Mouse (Mus musculus): Measurements from ENCODE around the gene Hdac7. TPM values are rescaled to one million over a fixed set of nuclear protein-coding genes. Genes with fewer than 3 reads are reported as not detected.
A peak's percentile ranks its signal among the peaks of the same experiment; 100 is the strongest.

Hdac7 gene
- total and polyA plus RNA-seq, 2 experiments from 2014 or later = 24.2 to 29.2 TPM

DNA sequence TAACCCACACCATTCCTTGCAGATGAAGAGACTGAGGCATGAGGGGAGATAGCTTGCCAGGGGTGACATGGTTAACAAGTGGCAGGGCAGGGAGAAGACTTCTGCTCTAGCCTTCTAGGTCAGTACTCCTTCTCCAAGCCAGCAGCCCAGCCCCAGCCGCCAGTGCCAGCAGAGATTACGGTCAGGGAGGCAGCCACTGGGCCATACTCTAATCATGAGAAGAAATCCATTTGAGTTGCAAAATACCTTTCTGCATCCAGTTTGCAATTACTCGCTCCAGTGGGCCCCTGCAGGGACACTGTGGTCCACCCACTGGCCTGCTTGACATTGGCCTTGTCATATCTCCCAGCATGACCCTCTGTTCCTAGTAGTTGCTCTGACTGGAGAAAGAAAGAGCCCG is 5.9 kb downstream of the Hdac7 start:
- H3K4me1 ChIP-seq (ENCODE audit: insufficient read depth, low read length) = no peaks in the 10 kb centered on the region; the same call in 1 of the 2 replicates

GRCm38 (mm10) chr15:97837491-97838061 is 6.7 kb downstream of the Hdac7 start:
- H3K4me2 ChIP-seq (ENCODE audit: low read depth, low read length, poor library complexity, severe bottlenecking) = no peak overlapping the region
- H3K9me3 ChIP-seq (ENCODE audit: low read length) = no peaks in the 10 kb centered on the region
- no peak overlapping the region for H3K4me3 ChIP-seq (ENCODE audit: low read depth, low read length)
- no peaks in the 10 kb centered on the region for H3K27me3 ChIP-seq (ENCODE audit: insufficient read depth, low read length)
- H3K36me3 ChIP-seq (ENCODE audit: insufficient read depth, low read length) = no peaks in the 10 kb centered on the region
- H3K9ac ChIP-seq (replicated peaks; ENCODE audit: low read length, poor library complexity, severe bottlenecking) = no peak overlapping the region
- H3K4me1 ChIP-seq (ENCODE audit: insufficient read depth, low read length) = peaks cover 4% of the 10 kb centered on the region; the same call in 1 of the 2 replicates
- peak; percentile 66 for DNase-seq (ENCODE audit: low spot score)
- WGBS = 25% methylated on average over 8 of the region's 8 CpGs
- ATAC-seq (ENCODE audit: low FRiP score) = peak; percentile 34; the same call in 1 of the 2 replicates
- no peak overlapping the region for H3K27ac ChIP-seq (ENCODE audit: low read depth, low read length)
- no peak for TF ChIP-seq CTCF (IDR thresholded peaks at IDR 0.05)

More for the DNA sequence above, 5.9 kb downstream of the Hdac7 start:
- WGBS = 81% methylated on average over 4 of the region's 4 CpGs
- DNase-seq (ENCODE audit: low spot score) = peak; percentile 69
- Histone ChIP-seq H3K4me3 (ENCODE audit: low read depth, low read length) (no peak overlapping the region), H3K4me2 (ENCODE audit: low read depth, low read length, poor library complexity, severe bottlenecking) (no peak overlapping the region), H3K27me3 (ENCODE audit: insufficient read depth, low read length) (no peaks in the 10 kb centered on the region), H3K27ac (ENCODE audit: low read depth, low read length) (no peak overlapping the region), H3K36me3 (ENCODE audit: insufficient read depth, low read length) (no peaks in the 10 kb centered on the region), H3K9me3 (ENCODE audit: low read length) (no peaks in the 10 kb centered on the region), H3K9ac (replicated peaks; ENCODE audit: low read length, poor library complexity, severe bottlenecking) (no peak overlapping the region)
- no peak for TF ChIP-seq CTCF (IDR thresholded peaks at IDR 0.05)
- no peak for ATAC-seq (ENCODE audit: low FRiP score)

DNA sequence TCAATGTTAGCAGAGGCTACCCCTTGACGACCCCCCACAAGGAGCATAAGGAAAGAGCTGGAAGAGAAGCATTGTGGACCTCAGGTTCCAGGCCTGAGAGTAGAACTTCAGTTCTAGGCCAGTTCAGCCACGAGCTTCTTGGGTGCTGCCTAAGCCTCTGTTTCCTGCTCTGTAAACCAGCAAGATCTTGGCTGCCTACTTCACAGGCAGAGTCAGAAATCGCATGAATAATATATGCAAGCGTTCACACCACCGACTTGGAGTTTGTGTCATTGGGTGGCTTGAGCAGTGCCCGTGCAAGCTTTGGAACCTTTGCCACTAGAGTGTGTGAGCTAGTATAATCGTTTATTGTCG is 7.4 kb downstream of the Hdac7 start:
- no peak overlapping the region for H3K9ac ChIP-seq (replicated peaks; ENCODE audit: low read length, poor library complexity, severe bottlenecking)
- DNase-seq (ENCODE audit: low spot score) (no peak), ATAC-seq (ENCODE audit: low FRiP score) (no peak)
- no peak overlapping the region for H3K27ac ChIP-seq (ENCODE audit: low read depth, low read length)
- no peak overlapping the region for H3K4me2 ChIP-seq (ENCODE audit: low read depth, low read length, poor library complexity, severe bottlenecking)
- no peak overlapping the region for H3K4me3 ChIP-seq (ENCODE audit: low read depth, low read length)
- 61% methylated on average over 8 of the region's 8 CpGs for WGBS
- no peaks in the 10 kb centered on the region for H3K36me3 ChIP-seq (ENCODE audit: insufficient read depth, low read length)
- H3K9me3 ChIP-seq (ENCODE audit: low read length) = no peaks in the 10 kb centered on the region
- no peaks in the 10 kb centered on the region for H3K27me3 ChIP-seq (ENCODE audit: insufficient read depth, low read length)
- TF ChIP-seq CTCF (IDR thresholded peaks at IDR 0.05) = no peak
- H3K4me1 ChIP-seq (ENCODE audit: insufficient read depth, low read length) = peaks cover 9% of the 10 kb centered on the region; the same call in 1 of the 2 replicates

GRCm38 (mm10) chr15:97836153-97836893 is 8.0 kb downstream of the Hdac7 start:
- H3K4me3 ChIP-seq (ENCODE audit: low read depth, low read length) = no peak overlapping the region
- no peak overlapping the region for H3K27ac ChIP-seq (ENCODE audit: low read depth, low read length)
- H3K4me1 ChIP-seq (ENCODE audit: insufficient read depth, low read length) = peaks cover 9% of the 10 kb centered on the region; the same call in 1 of the 2 replicates
- no peaks in the 10 kb centered on the region for H3K27me3 ChIP-seq (ENCODE audit: insufficient read depth, low read length)
- no peak for ATAC-seq (ENCODE audit: low FRiP score)
- TF ChIP-seq CTCF (IDR thresholded peaks at IDR 0.05) = no peak
- no peak overlapping the region for H3K4me2 ChIP-seq (ENCODE audit: low read depth, low read length, poor library complexity, severe bottlenecking)
- H3K9ac ChIP-seq (replicated peaks; ENCODE audit: low read length, poor library complexity, severe bottlenecking) = no peak overlapping the region
- H3K36me3 ChIP-seq (ENCODE audit: insufficient read depth, low read length) = no peaks in the 10 kb centered on the region
- DNase-seq (ENCODE audit: low spot score) = no peak
- 40% methylated on average over 17 of the region's 17 CpGs for WGBS
- no peaks in the 10 kb centered on the region for H3K9me3 ChIP-seq (ENCODE audit: low read length)

DNA sequence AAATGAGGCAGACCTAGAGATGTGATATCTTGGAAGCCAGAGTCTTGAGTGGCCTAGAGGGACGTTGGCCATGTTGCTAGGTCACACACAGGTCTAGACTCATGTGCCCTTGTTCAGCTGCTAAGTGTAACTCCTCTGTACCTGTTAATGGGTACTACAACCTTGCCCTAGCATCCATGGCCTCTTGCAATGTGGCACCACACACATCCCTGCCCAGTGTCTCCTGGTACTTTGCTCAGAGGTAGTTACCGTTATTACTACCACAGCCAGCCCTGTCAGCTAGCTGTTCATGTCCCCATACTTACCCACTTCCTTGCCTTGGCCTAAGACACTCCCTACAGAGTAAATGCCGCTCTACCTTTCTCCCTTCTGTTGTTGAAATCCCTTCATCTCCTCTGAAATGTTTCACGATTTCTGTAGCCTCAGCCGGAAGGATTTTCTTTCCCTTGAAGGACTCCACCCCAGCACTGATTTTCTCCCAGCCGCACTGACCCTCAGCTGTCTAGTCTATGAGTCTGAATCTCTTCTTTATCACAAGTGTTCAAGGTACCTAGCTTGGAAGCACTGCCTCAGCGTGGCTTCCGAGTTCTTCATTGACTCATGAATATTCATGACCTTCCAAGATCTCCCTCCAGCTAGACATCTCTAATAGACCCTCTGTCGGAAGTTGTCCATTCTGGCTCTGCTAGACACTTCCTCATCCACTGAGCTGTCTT is 11.4 kb downstream of the Hdac7 start:
- no peak for DNase-seq (ENCODE audit: low spot score)

More for the DNA sequence above, 11.4 kb downstream of the Hdac7 start:
- Histone ChIP-seq H3K9ac (replicated peaks; ENCODE audit: low read length, poor library complexity, severe bottlenecking) (no peak overlapping the region), H3K27me3 (ENCODE audit: insufficient read depth, low read length) (no peaks in the 10 kb centered on the region), H3K9me3 (ENCODE audit: low read length) (no peaks in the 10 kb centered on the region), H3K4me1 (ENCODE audit: insufficient read depth, low read length) (peaks cover 24% of the 10 kb centered on the region; the same call in 1 of the 2 replicates), H3K36me3 (ENCODE audit: insufficient read depth, low read length) (no peaks in the 10 kb centered on the region), H3K27ac (ENCODE audit: low read depth, low read length) (no peak overlapping the region), H3K4me2 (ENCODE audit: low read depth, low read length, poor library complexity, severe bottlenecking) (no peak overlapping the region), H3K4me3 (ENCODE audit: low read depth, low read length) (no peak overlapping the region)
- 57% methylated on average over 9 of the region's 9 CpGs for WGBS
- no peak for ATAC-seq (ENCODE audit: low FRiP score)
- no peak for TF ChIP-seq CTCF (IDR thresholded peaks at IDR 0.05)

All from midbrain, postnatal 0 days (tissue).